Mouse (Mus musculus): ENCODE results near the gene Zfhx3.

- TF ChIP-seq POLR2A (IDR thresholded peaks at IDR 0.05; ENCODE audit: low read depth, low read length) (no peak), CTCF (conservative IDR thresholded peaks at IDR 0.05; ENCODE audit: insufficient read depth, insufficient read length, low read depth, low read length) (no peak)
These were observed 611.5 kb downstream of the Zfhx3 start for GRCm38 (mm10) chr8:108553808-108554577.

All from kidney, adult 2 months (tissue).